Mouse (Mus musculus) olfactory bulb, adult 2 months (tissue): ENCODE measurements around the gene Sell.

Source experiments
- CTCF ChIP-seq: fragments of 200-500 bp; IDR thresholded peaks from 2 replicates; pipeline ENCODE4 v1.5.1; 2012; ENCODE audit warnings: low read depth, mild to moderate bottlenecking, low read length, moderate library complexity; ENCODE audit not compliant: insufficient read depth
- POLR2A ChIP-seq: fragments of 200-500 bp; IDR thresholded peaks from 2 replicates; pipeline ENCODE4 v1.6.1; 2012; ENCODE audit warnings: mild to moderate bottlenecking, low read depth, low read length, moderate library complexity; ENCODE audit not compliant: insufficient read depth

DNA sequence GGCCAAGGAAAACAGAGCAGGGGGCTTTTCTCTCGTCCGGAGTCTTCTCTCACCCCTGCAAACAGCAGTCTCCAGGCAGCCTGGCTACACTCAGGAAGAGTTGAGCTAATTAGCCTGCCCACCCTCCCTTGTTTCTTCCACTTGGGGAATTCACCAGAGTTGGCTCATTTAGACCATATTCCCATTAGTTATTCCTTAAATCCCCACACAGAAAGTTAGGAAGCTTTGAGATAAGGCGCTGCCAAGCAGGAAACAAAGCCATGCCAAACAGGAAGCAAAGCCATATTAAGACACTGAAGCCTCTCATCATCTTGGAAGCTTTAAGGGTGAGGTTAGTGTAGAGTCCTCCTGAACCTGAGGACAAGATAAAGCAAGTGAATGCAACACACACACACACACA lies 18.2 kb upstream of the Sell start:
- no peak for TF ChIP-seq POLR2A
- no peak for TF ChIP-seq CTCF
